Mouse (Mus musculus) cerebellum, adult 2 months (tissue): ENCODE results near the gene Psd.

Experiments used
- CTCF ChIP-seq: fragments of 200-500 bp; IDR thresholded peaks from 2 replicates; pipeline ENCODE4 v1.5.1; 2011; ENCODE audit warnings: low read depth, mild to moderate bottlenecking, control low read depth, low read length, moderate library complexity, borderline replicate concordance; ENCODE audit not compliant: insufficient read depth
- POLR2A ChIP-seq: fragments of 200-500 bp; IDR thresholded peaks from 2 replicates; pipeline ENCODE4 v1.6.1; 2011; ENCODE audit warnings: low read length, control low read depth, borderline replicate concordance; ENCODE audit not compliant: insufficient read depth

DNA sequence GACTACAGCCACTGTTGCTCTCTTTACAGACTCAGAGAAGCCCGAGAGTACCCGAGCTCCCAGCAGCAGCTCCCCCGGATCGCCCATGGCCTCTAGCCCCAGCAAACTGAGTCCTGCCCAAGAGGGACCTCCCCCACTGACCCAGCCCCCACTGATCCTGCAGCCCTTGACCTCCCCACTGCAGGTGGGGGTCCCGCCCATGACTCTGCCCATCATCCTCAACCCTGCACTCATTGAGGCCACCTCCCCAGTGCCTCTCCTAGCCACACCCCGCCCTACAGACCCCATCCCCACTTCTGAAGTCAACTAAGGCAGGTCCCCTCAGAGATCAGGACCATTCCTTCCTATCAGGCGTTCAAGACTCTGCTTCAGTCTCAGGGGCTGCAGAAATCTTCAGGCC is 41.3 kb downstream of the Psd start:
- TF ChIP-seq POLR2A (no peak), CTCF (no peak)
